Mouse (Mus musculus): Measurements from ENCODE around the gene Ripor2.

Ripor2 gene

DNA sequence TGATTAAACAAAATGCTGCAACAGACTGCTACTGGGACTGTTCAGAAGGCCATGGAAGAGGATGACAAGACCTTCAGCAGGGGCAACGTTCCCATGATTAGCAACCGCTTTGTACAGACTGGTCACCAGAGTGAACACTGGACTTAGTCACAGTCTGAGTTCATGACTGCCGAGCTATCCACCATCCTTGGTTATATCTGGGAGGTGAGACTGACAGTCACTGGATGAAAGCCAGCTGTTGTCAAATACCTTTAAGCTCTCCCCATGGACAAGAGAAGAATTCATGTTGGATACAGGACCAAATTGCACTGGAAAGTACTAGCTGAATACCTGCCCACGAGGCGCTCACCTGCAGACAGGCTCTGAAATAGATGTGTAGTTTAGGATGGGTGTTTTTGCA is 2.4 kb downstream of the Ripor2 start:
- DNase-seq (ENCODE audit: inconsistent ontology term), result no peak

DNA sequence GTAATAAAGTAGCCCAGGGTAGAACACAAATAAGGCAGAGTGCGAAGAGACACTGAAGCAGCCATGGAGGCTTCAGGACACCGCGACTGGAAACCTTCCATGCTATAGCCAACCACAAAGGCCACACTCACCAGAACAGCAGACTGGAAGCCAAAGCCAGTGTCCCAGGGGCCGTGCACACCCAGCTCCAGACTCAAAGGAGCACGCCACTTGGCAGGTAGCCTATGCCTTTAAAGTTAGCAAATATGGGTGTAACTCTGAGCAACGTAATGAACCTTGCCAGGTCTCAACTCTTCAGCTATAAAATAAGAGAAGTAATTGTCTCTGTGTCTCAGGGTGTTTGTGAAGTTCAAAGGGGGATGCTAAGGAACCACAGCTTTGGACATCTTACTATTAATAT is 2.9 kb downstream of the Ripor2 start:
- DNase-seq (ENCODE audit: inconsistent ontology term), result no peak

DNA sequence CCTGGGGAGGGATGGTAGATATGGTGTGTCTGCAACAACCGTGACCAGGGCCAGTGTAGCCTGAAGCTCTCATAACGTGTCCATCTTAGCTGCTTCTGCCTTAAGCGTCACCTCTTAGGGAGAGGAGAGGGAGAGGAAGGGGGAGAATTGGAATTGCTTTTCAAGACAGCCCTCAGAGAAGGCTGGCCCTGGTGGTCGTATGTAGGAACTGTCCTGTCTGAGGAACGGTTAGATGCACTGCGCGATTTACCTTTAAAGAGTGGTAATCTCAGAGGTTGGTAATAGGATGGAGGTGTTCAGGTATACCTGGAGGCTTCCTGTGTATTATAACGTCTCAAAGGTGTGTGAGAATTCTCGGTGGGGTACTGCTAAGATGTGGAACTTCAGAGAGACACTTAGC is 3.4 kb downstream of the Ripor2 start:
- no peak for DNase-seq (ENCODE audit: inconsistent ontology term)

DNA sequence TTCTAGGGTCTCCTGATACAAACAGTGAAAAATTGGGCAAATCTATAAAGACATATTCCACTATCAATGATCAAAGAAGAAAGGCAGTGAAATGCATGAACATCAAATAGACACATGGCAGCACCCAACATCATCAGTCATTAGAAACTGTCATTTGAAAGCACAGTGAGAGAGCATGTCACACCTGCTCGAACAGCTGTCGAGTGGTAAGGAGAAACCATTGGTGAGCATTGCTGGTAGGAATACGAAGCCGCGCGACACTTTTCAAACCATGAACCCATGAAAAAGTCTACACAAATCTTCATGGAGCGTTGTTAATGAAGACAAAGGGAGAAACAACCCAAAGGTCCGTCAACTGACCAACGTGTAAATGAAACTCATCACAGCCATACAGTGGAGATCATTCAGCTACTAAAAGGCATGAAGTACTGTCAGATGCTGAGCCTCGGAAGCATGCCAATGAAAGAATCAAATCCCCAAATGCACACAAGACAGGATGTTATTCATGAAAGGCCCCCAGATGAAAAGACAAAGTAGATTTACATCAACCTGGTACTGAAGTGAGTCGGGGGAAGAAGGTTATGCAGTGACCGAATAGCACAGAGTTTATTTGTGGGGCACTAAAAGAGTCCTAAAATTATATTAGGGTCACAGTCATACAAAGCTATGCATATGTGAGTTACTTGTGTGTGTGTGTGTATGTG is 5.4 kb downstream of the Ripor2 start:
- no peak for DNase-seq (ENCODE audit: inconsistent ontology term)

DNA sequence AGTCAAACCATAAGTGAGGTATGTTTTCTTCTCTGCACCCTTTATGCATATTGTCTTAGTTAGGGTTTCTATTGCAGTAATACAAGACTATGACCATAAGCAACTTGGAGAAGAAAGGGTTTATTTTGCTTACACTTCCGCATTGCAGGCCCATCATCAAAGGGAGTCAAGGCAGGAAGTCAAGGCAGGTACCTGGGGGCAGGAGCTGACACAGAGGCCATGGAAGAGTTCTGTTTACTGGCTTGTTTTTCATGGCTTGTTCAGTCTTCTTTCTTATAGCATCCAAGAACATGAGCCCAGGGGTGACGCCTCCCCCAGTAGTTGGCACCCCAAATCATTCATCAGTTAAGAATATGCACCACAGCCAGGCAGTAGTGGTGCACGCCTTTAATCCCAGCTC is 6.6 kb downstream of the Ripor2 start:
- DNase-seq (ENCODE audit: inconsistent ontology term), result no peak

DNA sequence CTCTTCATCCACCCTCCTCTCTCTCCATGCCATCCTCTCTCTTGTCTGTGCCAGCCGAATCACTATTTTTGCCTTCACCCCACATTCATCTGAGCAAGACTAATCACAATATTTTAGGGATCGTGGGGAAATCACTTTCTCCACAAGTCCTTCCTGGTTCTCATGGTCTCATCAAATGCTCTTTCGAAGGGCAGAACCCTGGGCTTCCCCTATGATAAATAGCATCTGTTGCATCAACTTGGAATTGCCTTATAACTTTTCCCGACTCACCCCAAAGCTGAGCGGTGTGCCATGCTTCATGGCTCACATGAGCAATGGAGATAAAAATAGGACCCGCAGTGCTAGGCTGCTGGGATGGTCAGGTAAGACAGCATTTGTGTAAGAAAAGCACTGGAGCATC is 9.7 kb downstream of the Ripor2 start:
- no peak for DNase-seq (ENCODE audit: inconsistent ontology term)

DNA sequence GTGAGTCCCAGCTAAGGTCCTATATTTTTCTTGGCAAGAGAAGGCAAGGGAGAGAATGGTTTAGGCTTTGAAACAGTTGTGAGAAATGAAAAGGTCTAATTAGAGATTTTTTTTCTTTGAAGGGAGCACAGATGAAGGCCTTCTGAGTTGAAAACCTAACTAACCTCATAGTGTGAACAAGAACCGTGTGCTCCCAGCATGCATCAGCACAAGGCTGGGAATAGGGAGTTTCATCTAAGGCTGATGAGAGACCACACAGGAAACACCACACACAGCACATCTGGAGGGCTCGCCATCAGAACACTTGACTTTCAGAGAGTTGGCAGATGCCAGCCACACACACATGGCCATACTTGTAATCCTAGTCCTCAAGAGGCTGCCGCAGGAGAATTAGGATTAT is 12.3 kb downstream of the Ripor2 start:
- DNase-seq (ENCODE audit: inconsistent ontology term), result no peak

DNA sequence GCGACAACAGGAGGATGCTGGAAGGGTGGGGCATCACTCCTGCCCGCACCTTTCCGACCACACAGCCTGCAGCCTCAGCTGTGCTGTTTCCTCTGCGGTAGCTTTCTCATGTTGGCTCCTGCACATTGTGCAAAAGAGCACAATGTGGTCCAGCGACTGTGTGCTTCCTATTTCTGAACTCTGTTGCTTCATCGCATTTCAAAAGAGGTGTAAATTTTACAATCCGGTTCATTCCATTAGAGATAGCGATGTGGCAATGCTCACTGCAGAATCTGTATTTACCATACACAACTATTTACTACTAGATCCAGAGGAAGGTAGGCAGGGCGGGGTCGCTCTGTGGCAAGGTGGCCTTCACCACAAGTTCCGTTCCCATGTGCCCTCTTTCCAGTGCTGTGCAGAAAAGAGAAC is 17.6 kb downstream of the Ripor2 start:
- no peak for DNase-seq (ENCODE audit: inconsistent ontology term)

DNA sequence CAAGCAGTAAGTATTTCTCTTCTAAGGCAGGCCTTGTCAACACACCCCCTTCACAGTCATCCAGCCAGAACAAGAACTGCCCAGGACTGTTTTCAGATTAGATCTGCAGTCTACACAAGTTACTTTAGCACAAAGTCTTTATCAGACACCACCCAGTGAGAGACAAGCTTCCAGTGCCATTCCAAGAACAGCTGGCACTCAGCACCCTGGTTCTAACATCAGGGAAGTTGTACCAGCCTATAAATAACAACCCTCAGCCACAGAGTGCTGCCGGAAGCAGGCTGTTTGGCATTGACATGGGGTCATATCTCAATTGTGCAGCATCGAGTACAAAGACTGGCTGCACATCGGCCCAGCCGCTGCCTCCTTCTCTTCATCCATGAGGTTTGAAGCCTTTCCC is 21.0 kb downstream of the Ripor2 start:
- DNase-seq (ENCODE audit: inconsistent ontology term), result no peak

DNA sequence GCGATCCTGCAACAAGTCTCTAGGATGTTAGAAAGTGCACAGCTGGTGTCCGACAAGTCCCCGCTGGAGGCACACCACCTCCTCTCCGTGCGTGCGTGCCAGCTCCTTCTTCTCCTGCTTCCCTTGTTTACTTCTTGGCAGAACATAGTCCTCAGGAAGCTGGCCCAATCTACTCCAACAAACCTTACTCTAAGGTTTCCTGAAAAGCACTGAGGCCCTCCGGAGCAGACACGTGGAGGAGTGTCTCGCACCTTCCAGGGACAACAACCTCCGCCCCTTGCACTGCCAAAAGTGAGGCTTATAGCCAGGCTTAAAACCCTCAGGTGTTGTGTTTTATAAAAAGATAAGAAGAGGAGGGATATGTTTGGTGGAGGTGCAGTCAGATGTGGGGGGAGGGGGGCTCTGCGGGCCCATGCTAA is 21.6 kb downstream of the Ripor2 start:
- no peak for DNase-seq (ENCODE audit: inconsistent ontology term)

DNA sequence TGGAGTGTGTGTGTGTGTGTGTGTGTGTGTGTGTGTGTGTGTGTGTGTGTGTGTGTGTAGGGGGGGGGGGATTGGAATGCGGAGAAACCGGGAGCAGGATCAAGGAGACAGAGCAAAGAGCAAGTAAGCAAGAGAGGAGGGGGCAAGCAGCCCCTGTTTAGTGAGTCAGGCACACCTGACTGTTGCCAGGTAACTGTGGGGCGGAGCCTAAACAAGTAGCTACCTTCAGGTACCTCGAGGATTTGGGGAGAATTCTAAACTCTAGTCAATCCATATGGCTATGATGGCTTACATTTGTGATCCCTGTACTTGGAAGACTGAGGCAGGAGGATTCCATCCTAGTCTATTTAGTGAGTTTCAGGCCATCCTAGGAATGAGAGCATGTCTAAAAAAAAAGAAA is 22.1 kb downstream of the Ripor2 start:
- DNase-seq (ENCODE audit: inconsistent ontology term), result no peak

DNA sequence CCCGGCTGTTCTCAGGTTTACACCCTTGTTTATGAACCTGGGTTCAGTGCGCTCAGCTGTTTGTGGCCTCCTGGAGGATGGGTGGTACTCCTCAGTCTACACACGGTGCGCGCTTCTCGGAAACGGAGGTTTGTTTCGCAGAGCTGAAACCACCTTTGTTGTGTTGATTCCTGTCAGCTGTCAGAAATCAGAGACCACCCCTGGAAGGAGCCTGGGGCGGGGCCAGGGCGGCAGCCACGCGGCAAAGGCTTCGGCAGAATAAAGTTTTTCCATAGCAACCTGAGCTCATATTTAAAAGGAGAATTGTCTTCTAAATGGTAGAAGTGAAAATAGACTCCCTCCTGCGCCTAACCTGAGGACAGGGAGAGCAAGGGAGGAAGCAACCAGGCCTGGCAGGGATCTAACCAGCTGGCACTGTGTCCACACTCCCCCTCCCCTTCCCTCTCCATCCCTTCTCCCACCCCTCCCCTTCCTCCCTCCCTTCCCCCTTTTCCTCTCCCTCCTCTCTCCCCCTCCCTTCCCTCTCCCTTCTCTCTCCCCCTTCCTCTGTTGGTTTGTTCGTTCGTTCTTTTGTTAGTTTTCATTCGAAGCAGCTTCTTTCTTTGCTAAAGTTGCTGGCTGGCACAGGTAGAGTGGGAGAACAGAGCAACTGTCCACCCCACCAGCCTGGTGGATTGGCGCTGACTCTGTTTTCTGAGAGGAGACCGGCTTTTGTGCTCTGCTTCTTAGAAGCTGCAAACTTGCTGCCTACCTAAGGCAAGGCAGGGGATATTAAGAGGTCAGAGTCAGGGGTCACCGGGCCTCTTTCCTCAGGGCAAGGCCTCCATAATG is 23.0 kb downstream of the Ripor2 start:
- DNase-seq (ENCODE audit: inconsistent ontology term), result no peak

DNA sequence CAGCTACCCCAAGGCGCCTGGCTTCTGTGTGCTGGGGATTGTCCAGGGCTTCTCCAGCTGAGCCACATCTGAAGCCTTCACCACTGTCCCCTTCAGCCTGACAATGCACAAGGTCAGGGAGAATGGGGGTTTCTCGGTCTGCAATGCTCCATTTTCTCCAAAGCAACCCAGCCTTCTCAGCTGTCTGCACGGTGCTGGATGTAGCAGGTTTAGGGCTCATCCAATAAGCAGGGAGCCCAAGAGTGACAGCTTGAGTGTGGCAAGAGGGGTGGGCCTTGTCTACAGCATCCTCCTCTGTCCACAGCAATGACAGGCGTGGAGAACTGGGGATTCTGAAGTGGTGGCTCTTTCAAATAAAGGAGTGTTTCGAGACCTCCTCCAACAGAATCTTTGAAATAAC is 23.8 kb downstream of the Ripor2 start:
- DNase-seq (ENCODE audit: inconsistent ontology term), result no peak

DNA sequence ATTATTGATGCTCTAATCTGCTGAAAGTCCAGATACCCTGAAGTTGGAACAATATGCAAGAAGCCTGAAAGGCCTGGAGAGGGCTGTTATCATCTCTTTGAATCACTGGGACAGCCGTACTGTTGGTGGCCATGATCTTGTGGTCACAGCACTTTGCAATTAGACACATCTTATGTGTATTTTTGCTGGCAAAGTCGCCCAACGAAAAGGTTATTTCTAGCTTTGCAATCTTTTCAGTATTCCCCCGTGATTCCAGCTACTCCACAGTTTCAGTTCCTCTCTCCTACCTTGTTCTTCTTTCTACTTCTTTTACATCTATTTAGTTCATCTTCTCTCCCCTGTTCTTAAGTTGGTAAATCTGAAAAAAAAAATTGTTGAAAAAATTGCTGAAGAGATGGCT is 26.0 kb downstream of the Ripor2 start:
- no peak for DNase-seq (ENCODE audit: inconsistent ontology term)

DNA sequence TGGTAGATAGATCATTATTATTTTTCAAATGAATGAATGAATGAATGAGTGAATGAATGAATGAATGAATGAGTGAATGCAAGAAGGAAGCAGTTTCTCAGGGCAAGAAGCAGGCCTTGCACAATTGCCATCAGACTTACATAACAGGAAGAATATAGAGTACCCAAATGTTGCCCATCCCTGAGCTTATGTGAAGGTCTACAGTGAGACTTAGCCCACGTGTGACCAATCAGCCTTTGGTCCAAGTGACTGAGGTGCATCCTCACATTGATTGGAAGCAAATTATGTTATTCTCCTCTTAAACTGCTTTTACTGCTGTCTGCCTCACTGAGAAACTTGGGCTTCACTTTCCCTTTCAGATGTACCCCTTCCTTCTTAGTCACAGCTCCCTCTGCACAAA is 26.7 kb downstream of the Ripor2 start:
- no peak for DNase-seq (ENCODE audit: inconsistent ontology term)

DNA sequence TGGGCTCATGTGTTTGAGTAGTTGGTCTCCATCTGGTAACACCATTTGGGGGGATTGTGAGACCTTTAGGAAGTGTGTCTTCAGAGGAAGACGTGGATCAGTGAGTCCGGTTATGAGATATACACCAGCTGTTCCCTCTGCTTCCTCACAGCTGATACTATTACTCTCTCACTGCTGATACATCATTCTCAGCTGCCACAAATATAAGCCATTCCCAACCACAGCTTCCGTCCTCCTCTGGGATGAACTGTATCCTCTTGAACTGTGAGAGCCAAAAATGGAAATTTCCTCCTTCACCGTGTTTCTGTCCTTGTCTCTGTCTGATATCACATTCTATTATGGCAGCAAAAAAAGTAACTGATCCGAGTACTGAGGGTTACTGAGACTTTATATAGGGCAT is 28.9 kb downstream of the Ripor2 start:
- DNase-seq (ENCODE audit: inconsistent ontology term), result no peak

DNA sequence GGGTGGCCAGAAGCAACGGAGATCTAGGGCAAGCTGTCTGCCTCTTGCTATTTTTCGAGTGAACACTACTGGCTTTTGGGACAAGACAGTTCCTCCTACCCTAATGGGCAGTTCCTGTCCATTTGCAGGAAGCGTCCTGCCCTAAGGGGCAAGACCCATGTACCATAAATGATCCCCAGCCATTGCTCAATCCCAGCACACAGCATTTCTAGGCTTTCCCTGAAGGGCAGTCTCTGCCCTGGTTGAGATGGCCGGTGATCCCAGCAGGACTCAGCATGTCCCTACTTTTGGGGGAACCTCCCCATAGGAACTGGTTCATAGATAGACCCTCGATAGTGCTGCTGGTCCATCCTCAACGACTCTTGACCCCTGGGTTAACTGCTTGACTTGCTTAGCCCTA is 31.0 kb downstream of the Ripor2 start:
- no peak for DNase-seq (ENCODE audit: inconsistent ontology term)

DNA sequence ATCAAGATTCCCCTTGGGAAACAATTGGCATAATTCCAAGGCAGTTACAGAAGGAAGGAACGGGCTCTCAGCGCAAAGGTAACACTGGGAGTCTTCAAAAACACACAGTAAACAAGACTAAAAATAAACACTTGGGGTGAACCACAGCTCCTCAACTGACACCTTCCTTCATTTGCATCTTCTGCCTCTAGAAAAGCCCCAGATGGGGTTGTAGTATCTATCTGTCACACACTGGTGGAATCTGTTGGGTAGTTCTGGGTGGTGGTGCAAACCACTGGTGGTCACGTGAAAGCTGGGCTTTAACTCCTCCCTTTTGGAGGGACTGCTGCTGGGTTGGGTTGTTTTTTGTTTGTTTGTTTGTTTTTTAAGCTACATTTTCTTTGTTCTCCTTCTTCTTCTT is 31.4 kb downstream of the Ripor2 start:
- no peak for DNase-seq (ENCODE audit: inconsistent ontology term)

DNA sequence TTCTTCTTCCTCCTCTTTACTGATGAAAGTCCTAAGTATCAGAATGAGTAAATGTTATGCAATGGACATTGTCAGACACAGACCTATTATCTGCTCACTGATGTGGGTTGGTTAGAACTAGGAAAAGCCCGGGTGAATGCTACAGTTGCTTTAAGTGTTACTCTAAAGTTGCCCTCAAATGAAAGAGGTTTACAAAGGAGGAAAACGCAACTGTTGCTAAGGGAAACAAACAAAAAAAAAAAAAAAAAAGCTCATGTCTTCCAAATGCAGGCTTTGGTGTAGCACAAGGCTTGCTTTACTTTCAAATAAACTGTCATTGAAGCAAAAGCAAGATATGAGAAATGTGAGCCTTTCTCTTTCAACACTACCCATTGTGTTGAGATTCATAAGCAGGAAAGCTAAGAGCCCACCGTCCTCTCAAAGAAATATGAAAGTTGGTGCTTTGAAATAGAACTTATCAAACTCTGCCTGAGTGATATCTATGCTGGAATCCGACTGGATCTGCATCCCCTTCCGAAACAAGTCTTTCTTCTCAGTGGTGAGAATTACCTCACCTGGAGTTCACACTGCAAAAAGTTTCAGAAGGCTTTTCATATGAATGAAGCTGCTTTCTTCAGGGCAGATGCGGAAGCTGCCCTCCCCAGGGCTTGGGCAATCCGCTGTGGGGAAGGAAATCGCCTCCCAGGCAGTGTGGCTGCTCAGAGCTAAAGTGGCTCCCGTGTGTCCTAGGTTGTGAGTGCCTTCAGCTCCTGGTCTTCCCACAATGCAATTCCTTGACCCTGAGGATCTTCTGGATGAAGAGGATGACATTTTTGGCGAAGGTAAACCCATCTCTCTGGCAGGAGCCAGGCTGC is 32.2 kb downstream of the Ripor2 start:
- DNase-seq (ENCODE audit: inconsistent ontology term), result no peak

DNA sequence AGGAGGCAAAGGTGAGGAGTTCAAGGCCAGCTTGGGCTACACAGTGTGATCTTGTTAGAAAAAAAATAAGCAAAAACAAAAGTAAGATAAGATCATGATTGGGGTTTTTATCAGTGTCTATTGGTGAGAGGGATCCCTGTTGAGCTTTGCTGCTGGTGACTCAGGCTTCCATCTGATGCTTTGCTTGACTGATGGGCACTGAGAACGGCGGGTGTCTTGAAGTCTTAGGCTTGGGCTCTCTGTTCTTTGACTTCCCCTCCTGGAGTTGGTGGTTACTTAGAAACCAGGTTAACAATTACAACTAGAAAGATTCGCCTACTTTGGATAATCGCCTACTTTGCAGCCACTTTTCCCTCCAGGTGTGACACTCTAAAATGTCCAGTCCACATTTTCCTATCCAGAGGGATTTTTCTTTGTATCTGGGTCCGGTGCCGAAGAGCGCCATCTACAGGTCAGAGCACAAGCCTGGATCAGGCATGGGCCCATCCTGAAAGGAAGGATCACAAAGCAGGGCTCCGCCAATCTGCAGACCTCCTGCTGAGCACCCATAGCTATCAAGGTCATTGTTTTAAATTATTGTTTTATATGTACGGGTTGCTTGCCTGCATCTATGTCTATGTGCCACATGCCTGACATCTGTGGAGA is 34.1 kb downstream of the Ripor2 start:
- no peak for DNase-seq (ENCODE audit: inconsistent ontology term)

DNA sequence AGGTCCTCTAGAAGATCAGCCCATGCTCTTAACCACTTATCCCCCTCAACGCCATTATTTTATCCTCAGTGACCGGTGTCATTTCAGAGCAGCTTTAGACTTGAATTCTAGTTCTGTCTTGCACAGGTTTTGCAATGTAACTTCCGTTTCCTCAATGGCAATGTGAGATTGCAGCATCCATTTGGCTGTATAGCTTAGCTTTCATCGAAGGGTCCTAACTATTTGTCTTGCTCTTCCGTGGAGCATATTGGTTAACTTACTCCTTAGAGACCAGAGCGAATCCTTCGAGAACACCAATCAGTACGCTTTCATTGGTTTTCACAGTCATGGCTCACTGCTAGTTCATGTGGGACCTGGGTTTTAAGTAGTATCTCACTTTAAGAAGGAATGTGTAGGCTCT is 34.7 kb downstream of the Ripor2 start:
- DNase-seq (ENCODE audit: inconsistent ontology term), result no peak
